Mouse (Mus musculus) C2C12 (cell line): ENCODE results near the gene Taf1a.
"Not testable (repeated sequence)": the region's sequence is repeated elsewhere in the genome, so short reads cannot be mapped to it uniquely, and the experiment has no call there.

ENCODE experiments used
- CTCF ChIP-seq: IDR thresholded peaks from one replicate; pipeline ENCODE4 v1.5.1; 2011; ENCODE audit not compliant: control insufficient read depth, insufficient read depth, insufficient read length
- USF1 ChIP-seq: IDR thresholded peaks from one replicate; pipeline ENCODE4 v1.6.1; 2011; ENCODE audit warnings: low read depth, mild to moderate bottlenecking, control low read depth, moderate library complexity

DNA sequence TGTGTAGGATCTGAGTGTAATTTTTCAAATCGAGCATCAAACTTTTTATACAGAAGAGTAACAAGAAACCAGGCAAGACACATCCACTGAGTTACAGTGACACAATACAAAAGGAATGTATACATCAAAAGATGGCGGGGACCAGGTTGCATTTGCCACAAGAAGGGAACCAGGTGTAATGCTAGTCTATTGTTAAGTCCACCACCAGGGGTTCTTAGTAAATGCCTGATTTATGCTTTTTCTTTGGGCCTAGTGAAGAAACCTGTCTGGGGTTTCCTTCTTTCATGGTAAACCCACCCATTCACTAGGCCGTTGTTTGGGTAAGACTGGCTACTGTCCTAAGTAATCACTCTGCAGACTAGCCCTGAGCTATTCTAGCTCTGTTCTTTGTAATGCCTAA is 9.4 kb upstream of the Taf1a start:
- not testable (repeated sequence) for TF ChIP-seq USF1, CTCF
